Mouse (Mus musculus): Measurements from ENCODE around the gene Fnbp1l.

Fnbp1l gene

GRCm38 (mm10) chr3:122618991-122619930, at the start of gene Fnbp1l:
Gene Fnbp1l (minus strand): TSS chr3:122619715.
- peak; percentile 84 for DNase-seq

- no peak for DNase-seq
These were observed 41.3 kb upstream of the Fnbp1l start for GRCm38 (mm10) chr3:122660795-122661194.

- no peak for DNase-seq
These were observed 39.9 kb upstream of the Fnbp1l start for GRCm38 (mm10) chr3:122659261-122659917.

GRCm38 (mm10) chr3:122647195-122647837, 27.8 kb upstream of the Fnbp1l start:
- peak; percentile 22 for DNase-seq

GRCm38 (mm10) chr3:122640286-122640685, 20.8 kb upstream of the Fnbp1l start:
- no peak for DNase-seq

GRCm38 (mm10) chr3:122639197-122639475, 19.6 kb upstream of the Fnbp1l start:
- DNase-seq, result no peak

GRCm38 (mm10) chr3:122638329-122639196, 19.0 kb upstream of the Fnbp1l start:
- DNase-seq, result peak; percentile 97

GRCm38 (mm10) chr3:122637280-122637679, 17.8 kb upstream of the Fnbp1l start:
- DNase-seq, result no peak

- peak; percentile 28 for DNase-seq
These were observed 15.7 kb upstream of the Fnbp1l start for GRCm38 (mm10) chr3:122635246-122635645.

- peak; percentile 44 for DNase-seq
These were observed 10.1 kb upstream of the Fnbp1l start for GRCm38 (mm10) chr3:122629580-122629979.

- DNase-seq, result no peak
These were observed 9.4 kb upstream of the Fnbp1l start for GRCm38 (mm10) chr3:122628956-122629355.

- no peak for DNase-seq
These were observed 9.0 kb upstream of the Fnbp1l start for GRCm38 (mm10) chr3:122628546-122628945.

- no peak for DNase-seq
These were observed 8.3 kb upstream of the Fnbp1l start for GRCm38 (mm10) chr3:122627846-122628245.

- peak; percentile 72 for DNase-seq
These were observed 5.1 kb upstream of the Fnbp1l start for GRCm38 (mm10) chr3:122624591-122624990.

GRCm38 (mm10) chr3:122620285-122620931, 893 bp upstream of the Fnbp1l start:
- DNase-seq, result peak; percentile 75

- DNase-seq, result no peak
These were observed 393 bp upstream of the Fnbp1l start for GRCm38 (mm10) chr3:122619931-122620284.

GRCm38 (mm10) chr3:122618402-122618801, 1.1 kb downstream of the Fnbp1l start:
- peak; percentile 62 for DNase-seq

GRCm38 (mm10) chr3:122617613-122618340, 1.7 kb downstream of the Fnbp1l start:
- no peak for DNase-seq

GRCm38 (mm10) chr3:122612537-122612936, 7.0 kb downstream of the Fnbp1l start:
- DNase-seq, result no peak

- no peak for DNase-seq
These were observed 7.8 kb downstream of the Fnbp1l start for GRCm38 (mm10) chr3:122611761-122612160.

GRCm38 (mm10) chr3:122606105-122606801, 13.3 kb downstream of the Fnbp1l start:
- peak; percentile 52 for DNase-seq

Measured in lung, postnatal 14 days (tissue).